Mouse (Mus musculus): ENCODE measurements around the gene Hoxb5.
A peak's percentile ranks its signal among the peaks of the same experiment; 100 is the strongest.

The Hoxb5 gene

GRCm38 (mm10) chr11:96353522-96353841, 50.3 kb downstream of the Hoxb5 start:
- DNase-seq (ENCODE audit: low spot score), result no peak

GRCm38 (mm10) chr11:96353939-96354338, 50.8 kb downstream of the Hoxb5 start:
- peak; percentile 63 for DNase-seq (ENCODE audit: low spot score)

- peak; percentile 64 for DNase-seq (ENCODE audit: low spot score)
These were observed 51.2 kb downstream of the Hoxb5 start for GRCm38 (mm10) chr11:96354376-96354775.

GRCm38 (mm10) chr11:96354801-96355311, 51.7 kb downstream of the Hoxb5 start:
- DNase-seq (ENCODE audit: low spot score), result no peak

Measured in retina, embryonic 14.5 days (tissue).